Mouse (Mus musculus): ENCODE results near the gene Nxf3. TPM values are rescaled to one million over a fixed set of nuclear protein-coding genes. Genes with fewer than 3 reads are reported as not detected.
A peak's percentile ranks its signal among the peaks of the same experiment; 100 is the strongest.

Gene Nxf3
- not detected for total RNA-seq (2021)
- long read RNA-seq, experiment 1: 0 reads
- long read RNA-seq, experiment 2: 0 reads

- no peak for DNase-seq (ENCODE audit: low spot score in 2 of 2)
Observed at GRCm38 (mm10) chrX:136085155-136085554, at the start of gene Nxf3. Gene Nxf3 (minus strand): TSS chrX:136085255.

GRCm38 (mm10) chrX:136127744-136128064 is 42.6 kb upstream of the Nxf3 start:
- DNase-seq (ENCODE audit: low spot score in 2 of 2): peak; percentile 45 to 58

GRCm38 (mm10) chrX:136127038-136127743 is 42.1 kb upstream of the Nxf3 start:
- no peak for DNase-seq (ENCODE audit: low spot score in 2 of 2)

- peak; percentile 62 to 73 for DNase-seq (ENCODE audit: low spot score in 2 of 2)
Observed at GRCm38 (mm10) chrX:136115419-136115961, 30.4 kb upstream of the Nxf3 start.

- no peak for DNase-seq (ENCODE audit: low spot score in 2 of 2)
Observed at GRCm38 (mm10) chrX:136115015-136115414, 30.0 kb upstream of the Nxf3 start.

- peak; percentile 61 to 63 for DNase-seq (ENCODE audit: low spot score in 2 of 2)
Observed at GRCm38 (mm10) chrX:136107942-136108341, 22.9 kb upstream of the Nxf3 start.

GRCm38 (mm10) chrX:136104724-136105088 is 19.7 kb upstream of the Nxf3 start:
- DNase-seq (ENCODE audit: low spot score in 2 of 2): no peak

GRCm38 (mm10) chrX:136104046-136104723 is 19.1 kb upstream of the Nxf3 start:
- DNase-seq (ENCODE audit: low spot score in 2 of 2): peak in 1 of 2 experiments; percentile 17

GRCm38 (mm10) chrX:136094421-136094820 is 9.4 kb upstream of the Nxf3 start:
- no peak for DNase-seq (ENCODE audit: low spot score in 2 of 2)

GRCm38 (mm10) chrX:136092497-136093279 is 7.6 kb upstream of the Nxf3 start:
- DNase-seq (ENCODE audit: low spot score in 2 of 2): no peak

- DNase-seq (ENCODE audit: low spot score in 2 of 2): peak; percentile 1 to 7
Observed at GRCm38 (mm10) chrX:136068020-136068419, 17.0 kb downstream of the Nxf3 start, which contains the start of gene Bex2. Gene Bex2 (minus strand): TSS chrX:136068236.

GRCm38 (mm10) chrX:136067201-136067991 is 17.7 kb downstream of the Nxf3 start:
- peak in 1 of 2 experiments; percentile 6 for DNase-seq (ENCODE audit: low spot score in 2 of 2)

GRCm38 (mm10) chrX:136060698-136061097 is 24.4 kb downstream of the Nxf3 start:
- DNase-seq (ENCODE audit: low spot score in 2 of 2): no peak

- DNase-seq (ENCODE audit: low spot score in 2 of 2): no peak
Observed at GRCm38 (mm10) chrX:136051219-136051618, 33.8 kb downstream of the Nxf3 start.

GRCm38 (mm10) chrX:136047528-136047927 is 37.5 kb downstream of the Nxf3 start:
- peak; percentile 46 to 62 for DNase-seq (ENCODE audit: low spot score in 2 of 2)

GRCm38 (mm10) chrX:136043726-136044125 is 41.3 kb downstream of the Nxf3 start:
- no peak for DNase-seq (ENCODE audit: low spot score in 2 of 2)

- peak; percentile 1 to 21 for DNase-seq (ENCODE audit: low spot score in 2 of 2)
Observed at GRCm38 (mm10) chrX:136032799-136033763, 52.0 kb downstream of the Nxf3 start, which contains the start of gene Arxes1. Gene Arxes1 (plus strand): TSS chrX:136033367.

GRCm38 (mm10) chrX:136030331-136030730 is 54.7 kb downstream of the Nxf3 start:
- DNase-seq (ENCODE audit: low spot score in 2 of 2): no peak

All from left cerebral cortex, adult 18-20 months (tissue).